10 mouse cellular contexts compared by ENCODE assay signal in the genomic region with DNA sequence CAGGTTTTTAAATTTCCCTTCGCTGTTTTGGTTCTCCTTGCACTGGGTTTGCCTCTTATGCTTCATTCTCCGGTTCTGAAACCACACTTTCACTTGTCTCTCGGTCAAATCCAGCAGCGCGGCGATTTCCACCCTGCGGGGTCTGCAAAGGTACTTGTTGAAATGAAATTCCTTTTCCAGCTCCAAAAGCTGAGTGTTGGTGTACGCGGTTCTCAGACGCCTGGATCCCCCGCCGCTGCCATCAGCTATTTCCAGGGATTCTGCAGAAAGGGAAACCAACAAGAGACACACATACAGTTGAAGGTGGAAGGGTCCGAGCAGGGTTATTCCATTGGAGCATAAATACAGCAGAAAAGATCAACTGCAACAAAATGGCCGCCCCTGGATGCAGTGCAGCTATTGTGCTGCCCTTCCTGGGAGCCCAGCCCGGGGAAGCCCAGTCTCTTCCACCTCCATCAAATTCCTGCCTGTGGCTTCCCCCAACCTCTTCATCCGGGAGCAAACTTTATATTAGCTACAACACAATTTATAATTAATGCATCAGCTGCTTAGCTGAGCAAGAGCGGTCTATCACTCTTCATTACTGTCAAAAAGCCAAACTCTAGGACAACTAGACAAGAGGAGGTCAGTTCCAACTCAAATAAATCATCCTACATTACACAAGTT. TPM values are rescaled to one million over a fixed set of nuclear protein-coding genes. Genes with fewer than 3 reads are reported as not detected.
A peak's percentile ranks its signal among the peaks of the same experiment; 100 is the strongest.
DNase-seq lines count a peak whose midpoint lies in the region; ATAC-seq and TF ChIP-seq lines count a peak whose summit lies in the region.
"Had no signal": no experiment of that assay in that cellular context is flagged by ENCODE, and none has a peak within 500 bp of the region (broad histone marks: within the 10 kb centered on the region; RNA-seq: fewer than 3 reads in every experiment).

No protein-coding gene starts in this region.

- no peaks in the 10 kb centered on the region for H3K9me3 ChIP-seq in embryonic facial prominence, embryonic 10.5 days
- no peaks in the 10 kb centered on the region for H3K9me3 ChIP-seq in intestine, embryonic 15.5 days

- no peak for TF ChIP-seq POLR2A in kidney, adult 2 months (IDR thresholded peaks at IDR 0.05; ENCODE audit: low read depth, low read length)

- peak overlapping the region; percentile 62 for H3K9ac ChIP-seq in intestine, embryonic 15.5 days

- peak overlapping the region; percentile 71 for H3K4me2 ChIP-seq in intestine, embryonic 15.5 days (replicated peaks)

- H3K4me3 ChIP-seq in kidney, adult 2 months (ENCODE audit: insufficient read depth, low read depth, low read length), result no peak overlapping the region
- H3K4me3 ChIP-seq in embryonic facial prominence, embryonic 10.5 days, result peak overlapping the region; percentile 78
- peak overlapping the region; percentile 49 for H3K4me3 ChIP-seq in intestine, embryonic 15.5 days (replicated peaks)
- H3K4me3 ChIP-seq in left cerebral cortex, adult 2 months, result no peak overlapping the region
- H3K4me3 ChIP-seq: erythroblast, embryonic 14.5 days had no signal

- H3K27ac ChIP-seq in kidney, adult 2 months (ENCODE audit: insufficient read depth, low read depth, low read length), result no peak overlapping the region
- H3K27ac ChIP-seq in embryonic facial prominence, embryonic 10.5 days (replicated peaks), result peak overlapping the region; percentile 84
- peak overlapping the region; percentile 87 for H3K27ac ChIP-seq in intestine, embryonic 15.5 days
- H3K27ac ChIP-seq in left cerebral cortex, adult 2 months, result no peak overlapping the region

- H3K36me3 ChIP-seq in kidney, adult 2 months (ENCODE audit: control insufficient read depth, insufficient read depth, low read length), result no peaks in the 10 kb centered on the region; the same call in 1 of the 2 replicates
- H3K36me3 ChIP-seq in embryonic facial prominence, embryonic 10.5 days (replicated peaks), result no peaks in the 10 kb centered on the region
- H3K36me3 ChIP-seq in intestine, embryonic 15.5 days, result no peaks in the 10 kb centered on the region

- ATAC-seq in intestine, embryonic 15.5 days, result no peak

- H3K27me3 ChIP-seq in kidney, adult 2 months (replicated peaks; ENCODE audit: control insufficient read depth, insufficient read depth, low read length), result no peaks in the 10 kb centered on the region
- peaks cover 100% of the 10 kb centered on the region for H3K27me3 ChIP-seq in embryonic facial prominence, embryonic 10.5 days (replicated peaks; ENCODE audit: low read depth, poor library complexity, severe bottlenecking)
- peaks cover 12% of the 10 kb centered on the region for H3K27me3 ChIP-seq in intestine, embryonic 15.5 days (replicated peaks)

- peak; percentile 22 for DNase-seq in kidney, adult 9 months
- DNase-seq in kidney, adult 2 months, result no peak
- peak; percentile 67 for DNase-seq in embryonic facial prominence, embryonic 10.5 days (ENCODE audit: low spot score)
- peak; percentile 63 to 83 for DNase-seq in lung, postnatal 4 days
- DNase-seq in urinary bladder, postnatal 14 days (ENCODE audit: low spot score), result no peak
- DNase-seq in frontal cortex, adult 2 months (ENCODE audit: extremely low spot score in 1 of 2, low spot score in 1 of 2), result no peak
- DNase-seq in left cerebral cortex, adult 2 months (ENCODE audit: extremely low spot score in 1 of 2, low spot score in 2 of 2), result no peak

- intact Hi-C loops in left cerebral cortex, adult 2 months (cut with DNase I), result loop anchor here (5.0 kb wide), 1 partner anchor 149 kb away; a partner anchor contains a TSS

- no peak for TF ChIP-seq CTCF in kidney, adult 2 months (conservative IDR thresholded peaks at IDR 0.05; ENCODE audit: insufficient read depth, insufficient read length, low read depth, low read length)
- TF ChIP-seq CTCF in left cerebral cortex, adult 2 months (IDR thresholded peaks at IDR 0.05), result no peak

- 68% methylated on average over 17 of the region's 17 CpGs for WGBS in kidney, adult 2 months
- 1% methylated on average over 17 of the region's 17 CpGs for WGBS in embryonic facial prominence, embryonic 10.5 days
- 42% methylated on average over 17 of the region's 17 CpGs for WGBS in intestine, embryonic 15.5 days

- peaks cover 7% of the 10 kb centered on the region; the same call in 1 of the 2 replicates for H3K4me1 ChIP-seq in kidney, adult 2 months (ENCODE audit: control insufficient read depth, insufficient read depth, low read length)
- H3K4me1 ChIP-seq in embryonic facial prominence, embryonic 10.5 days, result peaks cover 22% of the 10 kb centered on the region
- H3K4me1 ChIP-seq in intestine, embryonic 15.5 days (replicated peaks), result peaks cover 38% of the 10 kb centered on the region

RNA-seq across cellular contexts. Expression of a gene that starts 1.1 kb away (rescaled TPM):
- polyA plus RNA-seq in kidney, adult 2 months (2012; rRNA removed), result 1.3 and 1.6 TPM in 2 replicates
- polyA plus RNA-seq in embryonic facial prominence, embryonic 10.5 days (2016; fragmentation: Nextera tagmentation; extraction: Ambion mirVana), result 8.7 and 16.7 TPM in 2 replicates
- 7.4 and 8.6 TPM in 2 replicates for polyA plus RNA-seq in intestine, embryonic 15.5 days (2015; fragmentation: Nextera tagmentation; extraction: Ambion mirVana)
- not detected in 2 replicates for polyA plus RNA-seq in frontal cortex, adult 2 months (2012; rRNA removed)
- not detected for total RNA-seq in left cerebral cortex, adult 2 months (2021)
- polyA plus RNA-seq: erythroblast, embryonic 14.5 days had no signal

RNA-seq across cellular contexts. Expression of a gene that starts 5.4 kb away (rescaled TPM):
- 1.2 and 1.3 TPM in 2 replicates for polyA plus RNA-seq in kidney, adult 2 months (2012; rRNA removed)
- polyA plus RNA-seq in embryonic facial prominence, embryonic 10.5 days (2016; fragmentation: Nextera tagmentation; extraction: Ambion mirVana), result 0.57 and 0.62 TPM in 2 replicates
- 0.86 and 1.2 TPM in 2 replicates for polyA plus RNA-seq in intestine, embryonic 15.5 days (2015; fragmentation: Nextera tagmentation; extraction: Ambion mirVana)
- polyA plus RNA-seq in frontal cortex, adult 2 months (2012; rRNA removed), result 0.04 TPM in 1 of 2 replicates, not detected in the other
- total RNA-seq in left cerebral cortex, adult 2 months (2021), result not detected
- polyA plus RNA-seq: erythroblast, embryonic 14.5 days had no signal

RNA-seq across cellular contexts. Expression of a gene that starts 13.8 kb away (rescaled TPM):
- polyA plus RNA-seq in kidney, adult 2 months (2012; rRNA removed), result 0.19 and 0.22 TPM in 2 replicates
- polyA plus RNA-seq in embryonic facial prominence, embryonic 10.5 days (2016; fragmentation: Nextera tagmentation; extraction: Ambion mirVana), result 0.12 and 0.64 TPM in 2 replicates
- 1.9 and 2.0 TPM in 2 replicates for polyA plus RNA-seq in intestine, embryonic 15.5 days (2015; fragmentation: Nextera tagmentation; extraction: Ambion mirVana)
- not detected in 2 replicates for polyA plus RNA-seq in frontal cortex, adult 2 months (2012; rRNA removed)
- not detected for total RNA-seq in left cerebral cortex, adult 2 months (2021)
- total RNA-seq: megakaryocyte progenitor cell, adult 5-6 weeks had no signal
- polyA plus RNA-seq: erythroblast, embryonic 14.5 days had no signal

RNA-seq across cellular contexts. Expression of a gene that starts 28.1 kb away (rescaled TPM):
- 2.8 TPM in 2 replicates for polyA plus RNA-seq in kidney, adult 2 months (2012; rRNA removed)
- polyA plus RNA-seq in embryonic facial prominence, embryonic 10.5 days (2016; fragmentation: Nextera tagmentation; extraction: Ambion mirVana), result 0.09 TPM in 1 of 2 replicates, not detected in the other
- 3.7 and 4.5 TPM in 2 replicates for polyA plus RNA-seq in intestine, embryonic 15.5 days (2015; fragmentation: Nextera tagmentation; extraction: Ambion mirVana)
- 0.06 TPM in 1 of 2 replicates, not detected in the other for polyA plus RNA-seq in frontal cortex, adult 2 months (2012; rRNA removed)
- not detected for total RNA-seq in left cerebral cortex, adult 2 months (2021)
- polyA plus RNA-seq: erythroblast, embryonic 14.5 days had no signal

RNA-seq across cellular contexts. Expression of a gene that starts 40.9 kb away (rescaled TPM):
- polyA plus RNA-seq in kidney, adult 2 months (2012; rRNA removed), result 6.9 and 8.1 TPM in 2 replicates
- 0.23 TPM in 1 of 2 replicates, not detected in the other for polyA plus RNA-seq in embryonic facial prominence, embryonic 10.5 days (2016; fragmentation: Nextera tagmentation; extraction: Ambion mirVana)
- 22.9 and 25.1 TPM in 2 replicates for polyA plus RNA-seq in intestine, embryonic 15.5 days (2015; fragmentation: Nextera tagmentation; extraction: Ambion mirVana)
- polyA plus RNA-seq in frontal cortex, adult 2 months (2012; rRNA removed), result 0.11 TPM in 1 of 2 replicates, not detected in the other
- not detected for total RNA-seq in left cerebral cortex, adult 2 months (2021)
- polyA plus RNA-seq: erythroblast, embryonic 14.5 days had no signal

Comparison
In these comparisons a context has a peak if more than half of its experiments do, and no peak if none do; other contexts are left out.
1. DNase-seq: peak in kidney, adult 9 months (single experiment), embryonic facial prominence, embryonic 10.5 days (single experiment) and lung, postnatal 4 days (2 of 2); none in kidney, adult 2 months (single experiment), urinary bladder, postnatal 14 days (single experiment), frontal cortex, adult 2 months (0 of 2) and left cerebral cortex, adult 2 months (0 of 2).
2. H3K27ac ChIP-seq: peak in embryonic facial prominence, embryonic 10.5 days (single experiment) and intestine, embryonic 15.5 days (single experiment); none in kidney, adult 2 months (single experiment) and left cerebral cortex, adult 2 months (single experiment).
3. H3K4me3 ChIP-seq: peak in embryonic facial prominence, embryonic 10.5 days (single experiment) and intestine, embryonic 15.5 days (single experiment); none in kidney, adult 2 months (single experiment) and left cerebral cortex, adult 2 months (single experiment).